Mouse (Mus musculus) midbrain, postnatal 0 days (tissue): ENCODE results near the gene Aqr. TPM values are rescaled to one million over a fixed set of nuclear protein-coding genes. Genes with fewer than 3 reads are reported as not detected.

Experiments used
- ATAC-seq: fragments of 200-750 bp; cut with Nextera tagmentation; 2 replicates; pipeline ENCODE4 v1.8.0; 2017; ENCODE audit warnings: moderate number of reproducible peaks, mild to moderate bottlenecking, moderate TSS enrichment, moderate library complexity; ENCODE audit not compliant: low FRiP score
- DNase-seq: peaks from one replicate; pipeline ENCODE4 v3.0.0-alpha.2; 2015; ENCODE audit warnings: low spot score
- H3K27ac ChIP-seq: fragments of 300-500 bp; sonication (generic); 2 replicates; pipeline ENCODE4 v1.5.1; 2014; ENCODE audit warnings: low read depth, mild to moderate bottlenecking, low read length, mixed read lengths
- H3K27me3 ChIP-seq: fragments of 300-500 bp; sonication (generic); 2 replicates; pipeline ENCODE4 v1.6.1; 2014; ENCODE audit warnings: low read length, control low read depth, mixed read lengths; ENCODE audit not compliant: insufficient read depth
- H3K36me3 ChIP-seq: fragments of 300-500 bp; sonication (generic); 2 replicates; pipeline ENCODE4 v1.6.1; 2014; ENCODE audit warnings: low read length, control low read depth, mixed read lengths; ENCODE audit not compliant: insufficient read depth
- H3K4me1 ChIP-seq: fragments of 300-500 bp; sonication (generic); 2 replicates; pipeline ENCODE4 v1.6.1; 2014; ENCODE audit warnings: mild to moderate bottlenecking, control low read depth, antibody characterized with exemption, low read length, mixed read lengths; ENCODE audit not compliant: insufficient read depth
- H3K4me2 ChIP-seq: fragments of 300-500 bp; sonication (generic); 2 replicates; pipeline ENCODE4 v1.6.1; 2014; ENCODE audit warnings: low read depth, mild to moderate bottlenecking, low read length, mixed read lengths; ENCODE audit not compliant: poor library complexity, severe bottlenecking
- H3K4me3 ChIP-seq: fragments of 300-500 bp; sonication (generic); 2 replicates; pipeline ENCODE4 v1.5.1; 2014; ENCODE audit warnings: low read depth, mild to moderate bottlenecking, low read length, moderate library complexity
- H3K9ac ChIP-seq: fragments of 300-500 bp; sonication (generic); replicated peaks from 2 replicates; pipeline ENCODE4 v1.6.1; 2014; ENCODE audit warnings: mild to moderate bottlenecking, low read length, moderate library complexity, mixed read lengths; ENCODE audit not compliant: poor library complexity, severe bottlenecking
- H3K9me3 ChIP-seq: fragments of 300-500 bp; sonication (generic); 2 replicates; pipeline ENCODE4 v1.6.1; 2016; ENCODE audit warnings: low read length, control low read depth
- CTCF ChIP-seq: IDR thresholded peaks from 2 replicates; pipeline ENCODE4 v1.5.1; 2016; ENCODE audit warnings: antibody characterized with exemption, mild to moderate bottlenecking
- WGBS: fragments of 180-500 bp; shearing (Covaris S2); extraction: QIAGEN DNeasy Blood & Tissue Kit; methylation state at CpG from one replicate; pipeline ENCODE4 v1.1.7; 2014; 5-methylcytosine and 5-hydroxymethylcytosine counted together
- polyA plus RNA-seq: library from polyadenylated mRNA; unstranded; fragments of >200 nt; fragmentation: Nextera tagmentation; extraction: Ambion mirVana; gene quantifications from 2 replicates; pipeline ENCODE4 v1.2.1, GENCODE M21; 2015
- total RNA-seq: library from RNA; depleted of rRNA; stranded (reverse); fragments of >200 nt; gene quantifications from 2 replicates; pipeline ENCODE4 v1.2.3, GENCODE M21; 2014

Aqr gene
- total and polyA plus RNA-seq, 2 experiments from 2014 or later: 27.3 to 28.2 TPM

DNA sequence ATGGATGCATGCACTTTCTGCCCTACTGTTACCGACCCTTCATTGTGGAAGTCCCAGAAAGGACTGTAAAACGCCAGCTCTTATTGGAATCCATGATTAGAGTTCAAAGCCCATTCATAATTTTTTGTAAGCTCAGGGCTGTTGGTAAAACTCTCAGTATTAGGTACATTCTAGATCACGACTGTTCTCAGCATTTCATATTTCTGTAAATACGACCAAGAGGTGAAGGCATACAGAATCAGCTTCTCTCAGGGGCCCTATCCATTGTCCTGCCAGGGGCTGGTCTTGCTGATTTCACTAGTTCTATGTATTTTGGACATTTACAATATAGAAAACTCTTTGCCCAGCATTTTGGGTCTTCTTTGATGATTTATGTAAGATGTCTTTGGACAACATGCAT, 14.8 kb upstream of the Aqr start:
- Histone ChIP-seq H3K9me3 (no peaks in the 10 kb centered on the region), H3K27ac (peak overlapping the region; percentile 82), H3K36me3 (peaks cover 5% of the 10 kb centered on the region; the same call in 1 of the 2 replicates), H3K4me3 (peak overlapping the region; percentile 89), H3K9ac (peak overlapping the region; percentile 97), H3K27me3 (no peaks in the 10 kb centered on the region), H3K4me2 (peak overlapping the region; percentile 74), H3K4me1 (peaks cover 5% of the 10 kb centered on the region; the same call in 1 of the 2 replicates)
- TF ChIP-seq CTCF: no peak
- DNase-seq: peak; percentile 5
- 36% methylated on average over 4 of the region's 4 CpGs for WGBS
- ATAC-seq: peak; percentile 41; the same call in 1 of the 2 replicates

- peak within 1 kb of the TSS; percentile 97 for H3K9ac ChIP-seq
- TF ChIP-seq CTCF: no peak
- DNase-seq (peak; percentile 88), ATAC-seq (peak; percentile 96)
- no peaks in the 10 kb centered on the region for H3K27me3 ChIP-seq
- WGBS: under 1% methylated on average over 36 of the region's 36 CpGs
- H3K9me3 ChIP-seq: no peaks in the 10 kb centered on the region
- peaks cover 5% of the 10 kb centered on the region; the same call in 1 of the 2 replicates for H3K4me1 ChIP-seq
- peak within 1 kb of the TSS; percentile 82 for H3K27ac ChIP-seq
- H3K36me3 ChIP-seq: peaks cover 9% of the 10 kb centered on the region; the same call in 1 of the 2 replicates
- peak within 1 kb of the TSS; percentile 89 for H3K4me3 ChIP-seq
- H3K4me2 ChIP-seq: peak within 1 kb of the TSS; percentile 74
Observed at GRCm38 (mm10) chr2:114200932-114201559, 14.2 kb upstream of the Aqr start, which contains the start of gene Zfp770. Gene Zfp770 (minus strand): TSS chr2:114201469.

GRCm38 (mm10) chr2:114196421-114196820, 9.6 kb upstream of the Aqr start:
- peaks cover 5% of the 10 kb centered on the region; the same call in 1 of the 2 replicates for H3K4me1 ChIP-seq
- H3K4me3 ChIP-seq: no peak overlapping the region
- DNase-seq (peak; percentile 50), ATAC-seq (no peak)
- no peak overlapping the region for H3K4me2 ChIP-seq
- H3K27me3 ChIP-seq: no peaks in the 10 kb centered on the region
- WGBS: 68% methylated on average over 5 of the region's 5 CpGs
- no peaks in the 10 kb centered on the region for H3K9me3 ChIP-seq
- peaks cover 15% of the 10 kb centered on the region; the same call in 1 of the 2 replicates for H3K36me3 ChIP-seq
- no peak overlapping the region for H3K27ac ChIP-seq
- H3K9ac ChIP-seq: no peak overlapping the region
- TF ChIP-seq CTCF: no peak

- WGBS: 46% methylated on average over 4 of the region's 4 CpGs
- no peaks in the 10 kb centered on the region for H3K9me3 ChIP-seq
- H3K27ac ChIP-seq: no peak overlapping the region
- peaks cover 6% of the 10 kb centered on the region; the same call in 1 of the 2 replicates for H3K4me1 ChIP-seq
- H3K9ac ChIP-seq: no peak overlapping the region
- no peak overlapping the region for H3K4me2 ChIP-seq
- H3K4me3 ChIP-seq: no peak overlapping the region
- DNase-seq (no peak), ATAC-seq (no peak)
- no peaks in the 10 kb centered on the region for H3K27me3 ChIP-seq
- no peak for TF ChIP-seq CTCF
- no peaks in the 10 kb centered on the region for H3K36me3 ChIP-seq
Observed at GRCm38 (mm10) chr2:114177802-114178733, 8.8 kb downstream of the Aqr start.

GRCm38 (mm10) chr2:114174651-114175484, 12.0 kb downstream of the Aqr start:
- no peaks in the 10 kb centered on the region for H3K9me3 ChIP-seq
- H3K27me3 ChIP-seq: no peaks in the 10 kb centered on the region
- TF ChIP-seq CTCF: peak; percentile 98
- H3K36me3 ChIP-seq: 0 out of 2 replicates have a peak, but pooled peaks cover 4% of the 10 kb centered on the region
- ATAC-seq (peak; percentile 96), DNase-seq (peak; percentile 92)
- H3K27ac ChIP-seq: no peak overlapping the region
- peaks cover 6% of the 10 kb centered on the region; the same call in 1 of the 2 replicates for H3K4me1 ChIP-seq
- H3K4me3 ChIP-seq: peak overlapping the region; percentile 94
- WGBS: under 1% methylated on average over 44 of the region's 44 CpGs
- peak overlapping the region; percentile 84 for H3K9ac ChIP-seq
- peak overlapping the region; percentile 81 for H3K4me2 ChIP-seq
